Mouse (Mus musculus) kidney, postnatal 0 days (tissue): ENCODE measurements around the gene Kars. TPM values are rescaled to one million over a fixed set of nuclear protein-coding genes. Genes with fewer than 3 reads are reported as not detected.
A peak's percentile ranks its signal among the peaks of the same experiment; 100 is the strongest.

Experiments
- ATAC-seq: fragments of 200-750 bp; cut with Nextera tagmentation; replicated peaks from 2 replicates; pipeline ENCODE4 v1.8.0; 2017; ENCODE audit warnings: low read depth, moderate number of reproducible peaks, moderate TSS enrichment, moderate library complexity; ENCODE audit not compliant: low FRiP score
- DNase-seq: peaks from one replicate; pipeline ENCODE4 v3.0.0-alpha.2; 2016; ENCODE audit warnings: low spot score
- H3K27ac ChIP-seq: fragments of 300-500 bp; sonication (generic); 2 replicates; pipeline ENCODE4 v1.5.1; 2014; ENCODE audit warnings: mild to moderate bottlenecking
- H3K27me3 ChIP-seq: fragments of 300-500 bp; sonication (generic); 2 replicates; pipeline ENCODE4 v1.6.1; 2014; ENCODE audit warnings: low read length, mixed read lengths; ENCODE audit not compliant: insufficient read depth
- H3K36me3 ChIP-seq: fragments of 300-500 bp; sonication (generic); 2 replicates; pipeline ENCODE4 v1.6.1; 2014; ENCODE audit warnings: low read length, mixed read lengths; ENCODE audit not compliant: insufficient read depth
- H3K4me1 ChIP-seq: fragments of 300-500 bp; sonication (generic); replicated peaks from 2 replicates; pipeline ENCODE4 v1.6.1; 2014; ENCODE audit warnings: antibody characterized with exemption, low read length, mixed read lengths; ENCODE audit not compliant: insufficient read depth
- H3K4me2 ChIP-seq: fragments of 300-500 bp; sonication (generic); 2 replicates; pipeline ENCODE4 v1.6.1; 2014; ENCODE audit warnings: mild to moderate bottlenecking, low read length, moderate library complexity, mixed read lengths
- H3K4me3 ChIP-seq: fragments of 300-500 bp; sonication (generic); replicated peaks from 2 replicates; pipeline ENCODE4 v1.5.1; 2014; ENCODE audit warnings: low read depth, low read length
- H3K9ac ChIP-seq: fragments of 300-500 bp; sonication (generic); 2 replicates; pipeline ENCODE4 v1.6.1; 2014; ENCODE audit warnings: low read depth, low read length
- H3K9me3 ChIP-seq: fragments of 300-500 bp; sonication (generic); replicated peaks from 2 replicates; pipeline ENCODE4 v1.6.1; 2016; ENCODE audit warnings: low read length, inconsistent platforms, mixed read lengths
- CTCF ChIP-seq: IDR thresholded peaks from 2 replicates; pipeline ENCODE4 v1.5.1; 2016; ENCODE audit warnings: antibody characterized with exemption, low read depth, mild to moderate bottlenecking, moderate library complexity
- WGBS: fragments of 180-500 bp; shearing (Covaris S2); extraction: QIAGEN DNeasy Blood & Tissue Kit; methylation state at CpG from one replicate; pipeline ENCODE4 v1.1.7; 2014; 5-methylcytosine and 5-hydroxymethylcytosine counted together
- polyA plus RNA-seq: library from polyadenylated mRNA; unstranded; fragments of >200 nt; fragmentation: Nextera tagmentation; extraction: Ambion mirVana; gene quantifications from 2 replicates; pipeline ENCODE4 v1.2.1, GENCODE M21; 2015

Gene Kars
- polyA plus RNA-seq, 1 experiment from 2014 or later = 139 TPM

GRCm38 (mm10) chr8:112011816-112012242 lies 706 bp upstream of the Kars start:
- Histone ChIP-seq H3K9ac (peak overlapping the region; percentile 83), H3K36me3 (peaks cover 6% of the 10 kb centered on the region; the same call in 1 of the 2 replicates), H3K4me3 (peak overlapping the region; percentile 74), H3K27ac (peak overlapping the region; percentile 78), H3K4me2 (peak overlapping the region; percentile 98), H3K4me1 (peaks cover 17% of the 10 kb centered on the region), H3K27me3 (no peaks in the 10 kb centered on the region), H3K9me3 (no peaks in the 10 kb centered on the region)
- WGBS = under 1% methylated on average over 40 of the region's 40 CpGs
- ATAC-seq (no peak; the same call in none of the 2 replicates), DNase-seq (peak; percentile 18)
- TF ChIP-seq CTCF = no peak

GRCm38 (mm10) chr8:112009558-112009957 lies 1.6 kb downstream of the Kars start:
- H3K4me3 ChIP-seq = no peak overlapping the region
- ATAC-seq = no peak
- TF ChIP-seq CTCF = no peak
- no peak overlapping the region for H3K27ac ChIP-seq
- no peaks in the 10 kb centered on the region for H3K27me3 ChIP-seq
- peaks cover 17% of the 10 kb centered on the region for H3K4me1 ChIP-seq
- no peak overlapping the region for H3K9ac ChIP-seq
- no peak for DNase-seq
- no peaks in the 10 kb centered on the region for H3K9me3 ChIP-seq
- WGBS = 91% methylated on average over 7 of the region's 7 CpGs
- no peak overlapping the region for H3K4me2 ChIP-seq
- 0 out of 2 replicates have a peak, but pooled peaks cover 9% of the 10 kb centered on the region for H3K36me3 ChIP-seq

- no peak for TF ChIP-seq CTCF
- ATAC-seq (no peak), DNase-seq (no peak)
- no peak overlapping the region for H3K4me3 ChIP-seq
- no peaks in the 10 kb centered on the region for H3K9me3 ChIP-seq
- no peak overlapping the region for H3K4me2 ChIP-seq
- no peaks in the 10 kb centered on the region for H3K27me3 ChIP-seq
- H3K4me1 ChIP-seq = peaks cover 10% of the 10 kb centered on the region
- H3K27ac ChIP-seq = no peak overlapping the region
- WGBS = 87% methylated on average over 2 of the region's 2 CpGs
- no peak overlapping the region for H3K9ac ChIP-seq
- peaks cover 22% of the 10 kb centered on the region; the same call in 1 of the 2 replicates for H3K36me3 ChIP-seq
These were observed 3.5 kb downstream of the Kars start for GRCm38 (mm10) chr8:112007669-112008068.

- Histone ChIP-seq H3K27ac (no peak overlapping the region), H3K4me1 (peaks cover 4% of the 10 kb centered on the region; the same call in 1 of the 2 replicates), H3K4me3 (no peak overlapping the region), H3K9ac (no peak overlapping the region), H3K9me3 (no peaks in the 10 kb centered on the region), H3K27me3 (no peaks in the 10 kb centered on the region), H3K36me3 (peaks cover 43% of the 10 kb centered on the region), H3K4me2 (no peak overlapping the region)
- WGBS = 91% methylated on average over 6 of the region's 6 CpGs
- no peak for TF ChIP-seq CTCF
- DNase-seq (no peak), ATAC-seq (no peak)
These were observed 5.5 kb downstream of the Kars start for GRCm38 (mm10) chr8:112005601-112006000.

- no peaks in the 10 kb centered on the region for H3K9me3 ChIP-seq
- ATAC-seq = no peak
- no peak for TF ChIP-seq CTCF
These were observed 6.4 kb downstream of the Kars start for GRCm38 (mm10) chr8:112004754-112005153.

GRCm38 (mm10) chr8:111992703-111993039 lies 18.5 kb downstream of the Kars start:
- no peak overlapping the region; the same call in 1 of the 2 replicates for H3K4me2 ChIP-seq
- no peak for TF ChIP-seq CTCF
- DNase-seq = no peak
- H3K4me1 ChIP-seq = 0 out of 2 replicates have a peak, but pooled peaks cover 3% of the 10 kb centered on the region
- H3K27ac ChIP-seq = no peak overlapping the region
- H3K9me3 ChIP-seq = no peaks in the 10 kb centered on the region
- H3K9ac ChIP-seq = no peak overlapping the region
- H3K27me3 ChIP-seq = no peaks in the 10 kb centered on the region
- H3K36me3 ChIP-seq = peaks cover 53% of the 10 kb centered on the region
- H3K4me3 ChIP-seq = no peak overlapping the region
- 67% methylated on average over 3 of the region's 3 CpGs for WGBS
- no peak for ATAC-seq

More at GRCm38 (mm10) chr8:112004754-112005153, 6.4 kb downstream of the Kars start:
- Histone ChIP-seq H3K4me1 (no peaks in the 10 kb centered on the region), H3K36me3 (peaks cover 52% of the 10 kb centered on the region), H3K4me3 (no peak overlapping the region), H3K27ac (no peak overlapping the region), H3K9ac (no peak overlapping the region), H3K27me3 (no peaks in the 10 kb centered on the region), H3K4me2 (no peak overlapping the region)
- DNase-seq = no peak
